Mouse (Mus musculus): Measurements from ENCODE around the gene Tmem139.

- TF ChIP-seq POLR2A (IDR thresholded peaks at IDR 0.05; ENCODE audit: control insufficient read depth, low read depth, low read length): no peak
- no peak for TF ChIP-seq CTCF (IDR thresholded peaks at IDR 0.05; ENCODE audit: control insufficient read depth, insufficient read depth, insufficient replicate concordance, low read depth, low read length)
These were observed 21.2 kb downstream of the Tmem139 start for GRCm38 (mm10) chr6:42282865-42283528.

All from testis, adult 2 months (tissue).